Mouse (Mus musculus) kidney, embryonic 16.5 days (tissue): ENCODE measurements around the gene Bicra. TPM values are rescaled to one million over a fixed set of nuclear protein-coding genes. Genes with fewer than 3 reads are reported as not detected.

Experiments
- ATAC-seq: fragments of 200-750 bp; cut with Nextera tagmentation; 2 replicates; pipeline ENCODE4 v1.8.0; 2017; ENCODE audit warnings: moderate TSS enrichment; ENCODE audit not compliant: low FRiP score, low TSS enrichment
- H3K27ac ChIP-seq: fragments of 300-500 bp; sonication (generic); 2 replicates; pipeline ENCODE4 v1.5.1; 2014; ENCODE audit warnings: low read length
- H3K27me3 ChIP-seq: fragments of 300-500 bp; sonication (generic); 2 replicates; pipeline ENCODE4 v1.6.1; 2014; ENCODE audit warnings: low read length, control low read depth, mixed read lengths; ENCODE audit not compliant: insufficient read depth
- H3K36me3 ChIP-seq: fragments of 300-500 bp; sonication (generic); 2 replicates; pipeline ENCODE4 v1.6.1; 2014; ENCODE audit warnings: low read length, control low read depth, mixed read lengths; ENCODE audit not compliant: insufficient read depth
- H3K4me1 ChIP-seq: fragments of 300-500 bp; sonication (generic); 2 replicates; pipeline ENCODE4 v1.6.1; 2014; ENCODE audit warnings: low read length, control low read depth, mixed read lengths; ENCODE audit not compliant: insufficient read depth
- H3K4me2 ChIP-seq: fragments of 300-500 bp; sonication (generic); replicated peaks from 2 replicates; pipeline ENCODE4 v1.6.1; 2014; ENCODE audit warnings: low read depth, low read length
- H3K4me3 ChIP-seq: fragments of 300-500 bp; sonication (generic); 2 replicates; pipeline ENCODE4 v1.5.1; 2014; ENCODE audit warnings: mild to moderate bottlenecking, low read length
- H3K9ac ChIP-seq: fragments of 300-500 bp; sonication (generic); replicated peaks from 2 replicates; pipeline ENCODE4 v1.6.1; 2014; ENCODE audit warnings: low read length
- H3K9me3 ChIP-seq: fragments of 300-500 bp; sonication (generic); 2 replicates; pipeline ENCODE4 v1.6.1; 2016; ENCODE audit warnings: low read length, control low read depth
- WGBS: fragments of 180-500 bp; shearing (Covaris S2); extraction: QIAGEN DNeasy Blood & Tissue Kit; methylation state at CpG from one replicate; pipeline ENCODE4 v1.1.7; 2014; 5-methylcytosine and 5-hydroxymethylcytosine counted together
- polyA plus RNA-seq: library from polyadenylated mRNA; unstranded; fragments of >200 nt; fragmentation: Nextera tagmentation; extraction: Ambion mirVana; gene quantifications from 2 replicates; pipeline ENCODE4 v1.2.1, GENCODE M21; 2015

Bicra gene
- polyA plus RNA-seq, 1 experiment from 2014 or later = 7.1 TPM

DNA sequence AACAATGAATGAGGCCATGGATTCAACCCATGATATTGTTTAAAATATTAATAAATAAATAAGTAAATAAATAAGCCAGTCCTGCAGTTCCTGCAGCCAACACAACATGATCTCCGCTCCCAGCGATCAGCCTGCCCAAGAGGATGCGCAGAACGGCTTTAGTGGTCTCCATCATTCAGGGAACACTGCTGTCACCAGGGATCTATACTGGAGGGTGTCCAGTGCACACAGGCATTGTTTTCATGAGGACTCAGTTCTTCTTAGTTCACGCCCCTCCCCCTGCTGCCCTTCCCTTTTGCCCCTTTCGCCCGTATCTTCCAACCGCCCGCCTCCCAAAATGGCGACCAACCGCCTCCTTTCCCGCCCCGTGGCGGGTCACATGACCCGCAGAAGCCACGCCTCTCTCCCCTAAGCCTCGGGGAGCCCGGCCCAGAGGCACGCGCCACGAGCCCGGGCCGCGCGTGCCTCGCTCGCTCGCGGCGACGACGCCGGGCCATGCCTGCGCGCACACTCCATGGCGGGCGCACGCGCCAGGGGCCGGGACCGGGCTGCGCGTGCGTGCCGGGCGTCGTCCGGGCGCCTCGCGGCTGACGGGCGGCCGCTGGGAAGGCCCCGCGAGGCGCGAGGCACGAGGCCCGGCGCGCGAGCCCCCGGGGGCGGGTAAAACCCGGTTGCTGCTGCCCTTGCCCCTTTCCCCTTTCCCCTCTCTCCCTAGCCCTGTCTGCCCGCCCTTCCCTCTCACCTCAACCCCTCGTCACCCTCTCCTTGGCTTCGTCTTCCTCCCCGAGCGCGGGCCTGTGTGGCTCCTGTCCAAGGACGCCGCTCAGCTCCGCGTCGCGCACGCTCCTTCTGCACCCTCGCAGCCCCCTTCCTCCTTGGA, 13.7 kb upstream of the Bicra start, which contains the start of gene Zfp541:
Zfp541 (plus strand) TSS at position 596 of the 880 bp plus-strand sequence.
- Histone ChIP-seq H3K36me3 (no peaks in the 10 kb centered on the region), H3K27ac (no peak within 1 kb of the TSS), H3K9ac (no peak within 1 kb of the TSS), H3K4me3 (no peak within 1 kb of the TSS), H3K27me3 (peaks cover 9% of the 10 kb centered on the region), H3K4me2 (peak within 1 kb of the TSS; percentile 27), H3K9me3 (peaks cover 11% of the 10 kb centered on the region; the same call in 1 of the 2 replicates), H3K4me1 (no peaks in the 10 kb centered on the region)
- no peak for ATAC-seq
- WGBS = 50% methylated on average over 60 of the region's 80 CpGs

DNA sequence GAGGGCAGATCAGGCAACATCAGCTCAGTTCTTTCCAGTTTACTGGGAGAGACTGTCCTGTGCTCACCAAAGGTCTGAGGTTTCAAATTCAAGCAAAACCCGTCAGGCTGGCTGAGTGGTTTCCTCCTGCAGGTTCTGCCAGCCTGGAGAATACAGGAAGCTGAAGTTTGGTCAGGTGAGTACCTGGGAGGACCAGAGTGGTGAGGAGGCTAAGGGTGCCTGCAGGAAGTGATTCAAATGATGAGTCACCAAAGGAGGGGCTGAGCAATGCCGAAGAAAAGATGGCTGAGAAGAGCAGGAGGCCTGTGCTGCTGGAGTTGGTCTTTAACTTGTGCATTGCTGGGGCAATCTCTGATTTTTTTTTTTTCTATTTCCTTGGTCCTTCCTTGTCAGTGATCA, 9.4 kb upstream of the Bicra start:
- Histone ChIP-seq H3K4me2 (no peak overlapping the region), H3K9ac (no peak overlapping the region), H3K4me1 (peaks cover 5% of the 10 kb centered on the region; the same call in 1 of the 2 replicates), H3K27me3 (peaks cover 6% of the 10 kb centered on the region; the same call in 1 of the 2 replicates), H3K4me3 (no peak overlapping the region), H3K27ac (peak overlapping the region; percentile 12; the same call in 1 of the 2 replicates), H3K36me3 (no peaks in the 10 kb centered on the region), H3K9me3 (peaks cover 11% of the 10 kb centered on the region; the same call in 1 of the 2 replicates)
- WGBS = 54% methylated on average over 2 of the region's 2 CpGs
- ATAC-seq = no peak

- 24% methylated on average over 5 of the region's 5 CpGs for WGBS
- no peak overlapping the region for H3K9ac ChIP-seq
- H3K27me3 ChIP-seq = 0 out of 2 replicates have a peak, but pooled peaks cover 2% of the 10 kb centered on the region
- peaks cover 10% of the 10 kb centered on the region; the same call in 1 of the 2 replicates for H3K4me1 ChIP-seq
- H3K4me2 ChIP-seq = no peak overlapping the region
- peak overlapping the region; percentile 12; the same call in 1 of the 2 replicates for H3K27ac ChIP-seq
- H3K4me3 ChIP-seq = no peak overlapping the region
- peaks cover 6% of the 10 kb centered on the region; the same call in 1 of the 2 replicates for H3K9me3 ChIP-seq
- no peak for ATAC-seq
- no peaks in the 10 kb centered on the region for H3K36me3 ChIP-seq
Observed at GRCm38 (mm10) chr7:16056459-16057135, 8.9 kb upstream of the Bicra start.

GRCm38 (mm10) chr7:16055665-16056064, 7.9 kb upstream of the Bicra start:
- no peaks in the 10 kb centered on the region for H3K9me3 ChIP-seq
- no peaks in the 10 kb centered on the region for H3K36me3 ChIP-seq
- ATAC-seq = no peak
- H3K27ac ChIP-seq = no peak overlapping the region
- H3K4me1 ChIP-seq = peaks cover 11% of the 10 kb centered on the region; the same call in 1 of the 2 replicates
- 0 out of 2 replicates have a peak, but pooled peaks cover under 1% of the 10 kb centered on the region for H3K27me3 ChIP-seq
- H3K4me3 ChIP-seq = no peak overlapping the region
- H3K9ac ChIP-seq = no peak overlapping the region
- no peak overlapping the region for H3K4me2 ChIP-seq
- 84% methylated on average over 6 of the region's 6 CpGs for WGBS

DNA sequence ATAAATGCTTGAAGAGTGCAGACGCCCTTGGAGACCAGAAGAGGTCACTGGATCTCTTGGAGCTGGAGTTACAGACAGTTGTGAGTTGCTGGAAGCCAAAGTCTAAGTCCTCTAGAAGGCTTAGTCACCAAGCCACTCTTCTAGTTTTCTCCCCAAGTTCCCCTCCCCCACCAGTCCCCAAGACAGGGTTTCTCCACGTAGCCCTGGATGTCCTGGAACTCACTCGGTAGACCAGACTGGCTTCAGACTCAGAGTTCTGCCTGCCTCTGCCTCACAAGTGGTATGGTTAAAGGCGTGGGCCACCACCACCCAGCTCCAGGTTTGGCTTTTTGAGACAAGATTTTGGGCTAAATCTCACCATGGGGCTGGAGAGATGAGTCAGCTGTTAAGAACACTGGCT, 7.2 kb upstream of the Bicra start:
- Histone ChIP-seq H3K4me3 (no peak overlapping the region), H3K4me1 (peaks cover 15% of the 10 kb centered on the region), H3K9me3 (no peaks in the 10 kb centered on the region), H3K36me3 (no peaks in the 10 kb centered on the region), H3K4me2 (no peak overlapping the region), H3K27me3 (no peaks in the 10 kb centered on the region), H3K27ac (no peak overlapping the region), H3K9ac (no peak overlapping the region)
- 65% methylated on average over 4 of the region's 4 CpGs for WGBS
- ATAC-seq = no peak

DNA sequence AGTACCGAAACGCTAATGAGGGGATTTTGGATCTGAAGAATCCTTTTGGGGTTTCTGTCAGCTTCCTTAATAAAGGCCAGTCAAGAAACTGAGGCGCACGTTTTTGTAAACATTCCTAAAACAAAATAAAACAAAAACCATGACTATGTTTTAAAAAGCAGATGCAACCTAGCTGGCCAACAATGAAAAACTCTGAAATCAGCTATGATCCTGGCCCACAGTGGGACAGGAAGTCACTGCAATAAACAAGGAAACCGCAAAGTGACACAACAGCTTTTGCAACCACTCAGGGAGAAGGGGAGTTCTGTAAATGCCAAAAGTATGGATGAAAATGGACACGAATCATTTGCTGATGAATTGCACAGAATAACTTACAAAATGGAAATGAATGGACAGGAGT, 5.4 kb upstream of the Bicra start:
- Histone ChIP-seq H3K9me3 (no peaks in the 10 kb centered on the region), H3K4me3 (peak overlapping the region; percentile 62), H3K9ac (no peak overlapping the region), H3K4me1 (peaks cover 26% of the 10 kb centered on the region), H3K27me3 (no peaks in the 10 kb centered on the region), H3K27ac (peak overlapping the region; percentile 64), H3K36me3 (no peaks in the 10 kb centered on the region), H3K4me2 (peak overlapping the region; percentile 87)
- no peak for ATAC-seq
- 11% methylated on average over 6 of the region's 6 CpGs for WGBS

- Histone ChIP-seq H3K27me3 (no peaks in the 10 kb centered on the region), H3K4me3 (peak overlapping the region; percentile 62), H3K36me3 (no peaks in the 10 kb centered on the region), H3K4me1 (peaks cover 26% of the 10 kb centered on the region), H3K9ac (peak overlapping the region; percentile 78), H3K27ac (peak overlapping the region; percentile 91), H3K9me3 (no peaks in the 10 kb centered on the region), H3K4me2 (peak overlapping the region; percentile 87)
- ATAC-seq = peak; percentile 85
- 0% methylated on average over 24 of the region's 24 CpGs for WGBS
Observed at GRCm38 (mm10) chr7:16052684-16053083, 5.0 kb upstream of the Bicra start.

GRCm38 (mm10) chr7:16051883-16052595, 4.3 kb upstream of the Bicra start:
- H3K4me2 ChIP-seq = peak overlapping the region; percentile 87
- 4% methylated on average over 19 of the region's 19 CpGs for WGBS
- ATAC-seq = peak; percentile 37; the same call in 1 of the 2 replicates

DNA sequence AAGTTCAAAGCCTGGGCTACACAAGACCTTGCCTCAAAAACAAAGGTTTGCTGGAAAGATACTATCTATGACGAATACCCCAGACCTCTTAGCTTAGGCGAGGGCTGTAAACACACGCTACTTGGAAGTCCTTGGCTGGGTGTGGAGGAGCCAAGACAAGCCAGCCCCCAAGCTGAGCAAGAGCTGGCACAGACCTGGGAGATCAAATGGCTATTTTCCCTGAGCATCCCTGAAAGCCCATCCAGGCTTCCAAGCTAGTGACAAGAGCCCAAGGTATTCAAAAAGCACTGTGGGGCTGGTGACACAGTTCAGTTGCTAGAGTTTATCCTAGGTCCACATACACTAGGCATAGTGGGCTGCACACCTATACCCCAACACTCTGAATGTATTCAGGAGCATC, 2.9 kb upstream of the Bicra start:
- Histone ChIP-seq H3K4me1 (peaks cover 34% of the 10 kb centered on the region), H3K4me2 (no peak overlapping the region), H3K27me3 (no peaks in the 10 kb centered on the region), H3K27ac (no peak overlapping the region), H3K4me3 (no peak overlapping the region), H3K9ac (no peak overlapping the region), H3K9me3 (no peaks in the 10 kb centered on the region), H3K36me3 (no peaks in the 10 kb centered on the region)
- ATAC-seq = no peak
- 92% methylated on average over 3 of the region's 3 CpGs for WGBS

More at GRCm38 (mm10) chr7:16051883-16052595, 4.3 kb upstream of the Bicra start:
- Histone ChIP-seq H3K36me3 (no peaks in the 10 kb centered on the region), H3K9ac (peak overlapping the region; percentile 78), H3K9me3 (no peaks in the 10 kb centered on the region), H3K27me3 (no peaks in the 10 kb centered on the region), H3K27ac (peak overlapping the region; percentile 91), H3K4me3 (peak overlapping the region; percentile 62), H3K4me1 (peaks cover 26% of the 10 kb centered on the region)
